Mouse (Mus musculus) MEL (cell line): Measurements from ENCODE around the gene 6820408C15Rik. TPM values are rescaled to one million over a fixed set of nuclear protein-coding genes. Genes with fewer than 3 reads are reported as not detected.

Experiments used
- DNase-seq: peaks from one replicate; pipeline ENCODE4 v3.0.0; 2011; ENCODE audit warnings: low read depth, low spot score
- H3K27ac ChIP-seq: 2 replicates; pipeline ENCODE4 v1.5.1; 2012; ENCODE audit warnings: low read depth, mild to moderate bottlenecking, control low read depth, low read length, moderate library complexity; ENCODE audit not compliant: control insufficient read depth
- H3K27me3 ChIP-seq, 2 experiments: fragments of 150-350 bp in 1 of 2; sonication (generic) in 1 of 2; 2 replicates each; pipeline ENCODE4 v1.6.1; 2012; ENCODE audit warnings: low read length in 2 of 2, mild to moderate bottlenecking in 2 of 2, improper control_type of control experiment in 1 of 2, moderate library complexity in 1 of 2; ENCODE audit not compliant: insufficient read depth in 2 of 2, control insufficient read depth in 1 of 2
- H3K36me3 ChIP-seq, 2 experiments: 2 replicates each; pipeline ENCODE4 v1.6.1; 2012 to 2014; ENCODE audit warnings: low read length in 2 of 2, improper control_type of control experiment in 1 of 2, inconsistent platforms in 1 of 2, mild to moderate bottlenecking in 1 of 2; ENCODE audit not compliant: insufficient read depth in 2 of 2, control insufficient read depth in 1 of 2
- H3K4me1 ChIP-seq, 2 experiments: fragments of 150-350 bp in 1 of 2; sonication (generic) in 1 of 2; 2 replicates each; pipeline ENCODE4 v1.6.1; 2012; ENCODE audit warnings: low read length in 2 of 2, improper control_type of control experiment in 1 of 2, mild to moderate bottlenecking in 1 of 2; ENCODE audit not compliant: insufficient read depth in 2 of 2, control insufficient read depth in 1 of 2
- H3K4me3 ChIP-seq, 2 experiments: fragments of 150-350 bp in 1 of 2; sonication (generic) in 1 of 2; 2 replicates each; pipeline ENCODE4 v1.5.1; 2012; ENCODE audit warnings: low read depth in 2 of 2, low read length in 2 of 2, mild to moderate bottlenecking in 2 of 2, moderate library complexity in 2 of 2, control low read depth in 1 of 2, improper control_type of control experiment in 1 of 2; ENCODE audit not compliant: control insufficient read depth in 1 of 2, insufficient read depth in 1 of 2
- H3K79me2 ChIP-seq: 2 replicates; pipeline ENCODE4 v1.6.1; 2012; ENCODE audit warnings: mild to moderate bottlenecking, low read length, moderate library complexity; ENCODE audit not compliant: control insufficient read depth, poor library complexity, insufficient read depth
- H3K9ac ChIP-seq: 2 replicates; pipeline ENCODE4 v1.6.1; 2012; ENCODE audit warnings: low read depth, mild to moderate bottlenecking, control low read depth, low read length, moderate library complexity; ENCODE audit not compliant: control insufficient read depth, poor library complexity, severe bottlenecking
- H3K9me3 ChIP-seq: fragments of 150-350 bp; sonication (generic); replicated peaks from 2 replicates; pipeline ENCODE4 v1.6.1; 2012; ENCODE audit warnings: mild to moderate bottlenecking, low read length, improper control_type of control experiment, moderate library complexity; ENCODE audit not compliant: insufficient read depth
- BHLHE40 ChIP-seq: IDR thresholded peaks from 2 replicates; pipeline ENCODE4 v1.6.1; 2012; ENCODE audit warnings: low read depth, mild to moderate bottlenecking, inconsistent platforms, low read length, improper control_type of control experiment, borderline replicate concordance
- CHD1 ChIP-seq: IDR thresholded peaks from 2 replicates; pipeline ENCODE4 v1.6.1; 2012; ENCODE audit warnings: low read depth, mild to moderate bottlenecking, inconsistent platforms, low read length, improper control_type of control experiment
- CHD2 ChIP-seq: IDR thresholded peaks from 2 replicates; pipeline ENCODE4 v1.6.1; 2011; ENCODE audit warnings: low read length, improper control_type of control experiment
- CTCF ChIP-seq, 3 experiments: IDR thresholded peaks in 2 of 3; conservative IDR thresholded peaks in 1 of 3; 2 replicates each; pipeline ENCODE4 v1.5.1; 2011 to 2012; ENCODE audit warnings: low read length in 3 of 3, low read depth in 2 of 3, mild to moderate bottlenecking in 2 of 3, improper control_type of control experiment in 1 of 3, inconsistent platforms in 1 of 3, mixed read lengths in 1 of 3, moderate library complexity in 1 of 3; ENCODE audit not compliant: control insufficient read depth in 1 of 3, insufficient read depth in 1 of 3, poor library complexity in 1 of 3, severe bottlenecking in 1 of 3
- E2F4 ChIP-seq: IDR thresholded peaks from 2 replicates; pipeline ENCODE4 v1.6.1; 2011; ENCODE audit warnings: low read depth, low read length, improper control_type of control experiment, borderline replicate concordance
- ELF1 ChIP-seq: IDR thresholded peaks from 2 replicates; pipeline ENCODE4 v1.6.1; 2014; ENCODE audit warnings: low read depth, mild to moderate bottlenecking, inconsistent platforms, low read length, improper control_type of control experiment, moderate library complexity
- EP300 ChIP-seq, 2 experiments: IDR thresholded peaks; 2 replicates each; pipeline ENCODE4 v1.6.1; 2011; ENCODE audit warnings: improper control_type of control experiment in 2 of 2, low read length in 2 of 2, low read depth in 1 of 2, mild to moderate bottlenecking in 1 of 2
- ETS1 ChIP-seq: IDR thresholded peaks from 2 replicates; pipeline ENCODE4 v1.6.1; 2012; ENCODE audit warnings: low read depth, mild to moderate bottlenecking, inconsistent platforms, low read length, improper control_type of control experiment, moderate library complexity
- GABPA ChIP-seq: IDR thresholded peaks from 2 replicates; pipeline ENCODE4 v1.6.1; 2012; ENCODE audit warnings: low read depth, mild to moderate bottlenecking, inconsistent platforms, low read length, improper control_type of control experiment, moderate library complexity
- HCFC1 ChIP-seq: IDR thresholded peaks from 2 replicates; pipeline ENCODE4 v1.6.1; 2012; ENCODE audit warnings: low read depth, mild to moderate bottlenecking, inconsistent platforms, low read length, improper control_type of control experiment, moderate library complexity
- JUND ChIP-seq: IDR thresholded peaks from 2 replicates; pipeline ENCODE4 v1.6.1; 2011; ENCODE audit warnings: low read depth, mild to moderate bottlenecking, improper control_type of control experiment, low read length
- KAT2A ChIP-seq: conservative IDR thresholded peaks from 2 replicates; pipeline ENCODE4 v1.6.1; 2012; ENCODE audit warnings: low read depth, low read length, improper control_type of control experiment, inconsistent platforms
- MAFK ChIP-seq: IDR thresholded peaks from 2 replicates; pipeline ENCODE4 v1.6.1; 2011; ENCODE audit warnings: low read depth, mild to moderate bottlenecking, low read length, improper control_type of control experiment, borderline replicate concordance
- MAX ChIP-seq: IDR thresholded peaks from 2 replicates; pipeline ENCODE4 v1.6.1; 2011; ENCODE audit warnings: low read length, improper control_type of control experiment
- MAZ ChIP-seq: IDR thresholded peaks from 2 replicates; pipeline ENCODE4 v1.6.1; 2012; ENCODE audit warnings: low read depth, mild to moderate bottlenecking, inconsistent platforms, low read length, improper control_type of control experiment
- MEF2A ChIP-seq: IDR thresholded peaks from 2 replicates; pipeline ENCODE4 v1.6.1; 2014; ENCODE audit warnings: low read depth, mild to moderate bottlenecking, inconsistent platforms, low read length, improper control_type of control experiment; ENCODE audit not compliant: poor library complexity, insufficient replicate concordance, severe bottlenecking; ENCODE audit errors: extremely low read depth
- MXI1 ChIP-seq: IDR thresholded peaks from 2 replicates; pipeline ENCODE4 v1.6.1; 2011; ENCODE audit warnings: mild to moderate bottlenecking, low read depth, low read length, improper control_type of control experiment
- MYB ChIP-seq: IDR thresholded peaks from 2 replicates; pipeline ENCODE4 v1.6.1; 2011; ENCODE audit warnings: mild to moderate bottlenecking, low read depth, low read length, improper control_type of control experiment
- MYC ChIP-seq: IDR thresholded peaks from 2 replicates; pipeline ENCODE4 v1.6.1; 2011; ENCODE audit warnings: low read depth, mild to moderate bottlenecking, low read length, improper control_type of control experiment, moderate library complexity
- NELFE ChIP-seq: IDR thresholded peaks from 2 replicates; pipeline ENCODE4 v1.6.1; 2011; ENCODE audit warnings: low read depth, low read length, improper control_type of control experiment
- NRF1 ChIP-seq: IDR thresholded peaks from 2 replicates; pipeline ENCODE4 v1.6.1; 2014; ENCODE audit warnings: low read depth, mild to moderate bottlenecking, inconsistent platforms, low read length, improper control_type of control experiment, moderate library complexity; ENCODE audit not compliant: poor library complexity, insufficient read depth, severe bottlenecking
- POLR2A ChIP-seq, 2 experiments: IDR thresholded peaks; 2 replicates each; pipeline ENCODE4 v1.6.1; 2011 to 2012; ENCODE audit warnings: low read length in 2 of 2, mild to moderate bottlenecking in 2 of 2, control low read depth in 1 of 2, improper control_type of control experiment in 1 of 2, low read depth in 1 of 2, moderate library complexity in 1 of 2; ENCODE audit not compliant: control insufficient read depth in 1 of 2, insufficient read depth in 1 of 2, poor library complexity in 1 of 2
- POLR2AphosphoS2 ChIP-seq: IDR thresholded peaks from 2 replicates; pipeline ENCODE4 v1.6.1; 2011; ENCODE audit warnings: low read length, improper control_type of control experiment
- POLR2AphosphoS5 ChIP-seq: IDR thresholded peaks from 2 replicates; pipeline ENCODE4 v1.6.1; 2012; ENCODE audit warnings: low read depth, borderline replicate concordance, mild to moderate bottlenecking, inconsistent platforms, low read length, moderate library complexity, mixed read lengths
- RAD21 ChIP-seq: IDR thresholded peaks from 2 replicates; pipeline ENCODE4 v1.6.1; 2011; ENCODE audit warnings: mild to moderate bottlenecking, low read depth, low read length, improper control_type of control experiment
- RCOR1 ChIP-seq: IDR thresholded peaks from 2 replicates; pipeline ENCODE4 v1.6.1; 2012; ENCODE audit warnings: low read depth, mild to moderate bottlenecking, inconsistent platforms, low read length, improper control_type of control experiment
- SIN3A ChIP-seq: IDR thresholded peaks from 2 replicates; pipeline ENCODE4 v1.6.1; 2012; ENCODE audit warnings: low read length, improper control_type of control experiment, inconsistent platforms
- SMC3 ChIP-seq: IDR thresholded peaks from 2 replicates; pipeline ENCODE4 v1.6.1; 2011; ENCODE audit warnings: low read depth, low read length, improper control_type of control experiment
- TAL1 ChIP-seq: IDR thresholded peaks from 2 replicates; pipeline ENCODE4 v1.6.1; 2012; ENCODE audit warnings: mild to moderate bottlenecking, inconsistent platforms, low read length, moderate library complexity, mixed read lengths
- TBP ChIP-seq: IDR thresholded peaks from 2 replicates; pipeline ENCODE4 v1.8.0; 2011; ENCODE audit warnings: low read depth, low read length, improper control_type of control experiment
- TCF12 ChIP-seq: IDR thresholded peaks from 2 replicates; pipeline ENCODE4 v1.6.1; 2014; ENCODE audit warnings: low read depth, mild to moderate bottlenecking, inconsistent platforms, low read length, improper control_type of control experiment, moderate library complexity
- UBTF ChIP-seq: IDR thresholded peaks from 2 replicates; pipeline ENCODE4 v1.6.1; 2012; ENCODE audit warnings: low read depth, mild to moderate bottlenecking, inconsistent platforms, low read length, improper control_type of control experiment, moderate library complexity, borderline replicate concordance; ENCODE audit not compliant: insufficient read depth
- USF1 ChIP-seq: IDR thresholded peaks from 2 replicates; pipeline ENCODE4 v1.6.1; 2014; ENCODE audit warnings: low read depth, mild to moderate bottlenecking, inconsistent platforms, low read length, improper control_type of control experiment, moderate library complexity
- USF2 ChIP-seq, 2 experiments: IDR thresholded peaks; 2 replicates each; pipeline ENCODE4 v1.6.1; 2011 to 2012; ENCODE audit warnings: improper control_type of control experiment in 2 of 2, low read length in 2 of 2, borderline replicate concordance in 1 of 2, inconsistent platforms in 1 of 2, low read depth in 1 of 2, mild to moderate bottlenecking in 1 of 2; ENCODE audit not compliant: insufficient read depth in 1 of 2
- ZC3H11A ChIP-seq: IDR thresholded peaks from 2 replicates; pipeline ENCODE4 v1.6.1; 2012; ENCODE audit warnings: low read depth, mild to moderate bottlenecking, inconsistent platforms, low read length, improper control_type of control experiment
- ZKSCAN1 ChIP-seq: IDR thresholded peaks from 2 replicates; pipeline ENCODE4 v1.6.1; 2012; ENCODE audit warnings: low read depth, mild to moderate bottlenecking, inconsistent platforms, low read length, improper control_type of control experiment, moderate library complexity
- ZMIZ1 ChIP-seq: IDR thresholded peaks from 2 replicates; pipeline ENCODE4 v1.6.1; 2012; ENCODE audit warnings: low read depth, mild to moderate bottlenecking, inconsistent platforms, low read length, improper control_type of control experiment, moderate library complexity
- ZNF384 ChIP-seq: IDR thresholded peaks from 2 replicates; pipeline ENCODE4 v1.6.1; 2012; ENCODE audit warnings: low read depth, mild to moderate bottlenecking, inconsistent platforms, low read length, improper control_type of control experiment
- polyA plus RNA-seq, 2 experiments: library from polyadenylated mRNA; stranded (reverse) in 1 of 2; unstranded in 1 of 2; fragments of >175 nt in 1 of 2; fragments of >200 nt in 1 of 2; gene quantifications; 2 replicates each; pipeline versions ENCODE4 v1.2.1 to v1.2.4; 2012; ENCODE audit warnings: low replicate concordance in 2 of 2, low read depth in 1 of 2; ENCODE audit not compliant: insufficient read length in 2 of 2, insufficient read depth in 1 of 2, missing spikeins in 1 of 2
- total RNA-seq: library from RNA; depleted of rRNA; stranded (reverse); fragments of 300-350 nt; gene quantifications from 2 replicates; pipeline ENCODE4 v1.2.3, GENCODE M21; 2012

6820408C15Rik gene
- total and polyA plus RNA-seq, 3 experiments = 0.08 to 0.31 TPM; not detected in 1

DNA sequence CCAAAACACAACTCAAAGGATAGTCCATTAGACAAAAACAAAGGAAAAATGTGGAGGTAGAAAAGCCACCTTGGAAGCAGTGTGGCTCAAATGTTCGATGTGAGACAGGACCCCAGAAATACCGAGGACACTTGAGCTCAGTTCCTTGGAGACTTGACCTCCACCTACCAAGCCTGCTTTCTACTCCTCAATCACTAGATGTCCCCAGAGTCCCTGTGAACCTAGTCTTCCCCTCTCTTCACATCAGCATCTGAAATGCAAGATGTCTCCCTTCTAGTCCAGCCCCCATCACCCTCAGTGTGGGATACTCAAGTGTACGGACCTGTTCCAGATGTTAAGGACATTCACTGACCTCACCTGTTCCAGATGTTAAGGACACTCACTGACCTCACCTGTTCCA is 22.6 kb upstream of the 6820408C15Rik start:
- Histone ChIP-seq H3K36me3 (peaks cover 0 to 6% of the 10 kb centered on the region in 2 experiments; a peak in 1 of 4 replicates), H3K79me2 (peaks cover 13% of the 10 kb centered on the region), H3K4me3 (peak overlapping the region; percentile 1 to 38; a peak in 1 of 4 replicates), H3K9me3 (no peaks in the 10 kb centered on the region), H3K9ac (peak overlapping the region; percentile 31), H3K4me1 (peaks cover 5 to 24% of the 10 kb centered on the region in 2 experiments), H3K27me3 (no peaks in the 10 kb centered on the region), H3K27ac (peak overlapping the region; percentile 46)
- peak; percentile 85 for DNase-seq
- no peak for TF ChIP-seq TAL1
- TF ChIP-seq MAFK = no peak
- TF ChIP-seq SIN3A = peak; percentile 32; the same call in 1 of the 2 replicates
- no peak for TF ChIP-seq MEF2A
- peak; percentile 63 for TF ChIP-seq ZC3H11A
- no peak for TF ChIP-seq TCF12
- no peak for TF ChIP-seq MYC
- TF ChIP-seq NRF1 = no peak
- peak; percentile 45 to 91 (median 69) for TF ChIP-seq CTCF (IDR thresholded peaks at IDR 0.05 in 2 of 3, conservative IDR thresholded peaks at IDR 0.05 in 1 of 3; ENCODE audit: control insufficient read depth in 1 of 3, insufficient read depth in 1 of 3, low read depth in 2 of 3, low read length in 3 of 3, poor library complexity in 1 of 3, severe bottlenecking in 1 of 3)
- no peak for TF ChIP-seq RCOR1
- TF ChIP-seq SMC3 = peak; percentile 71
- TF ChIP-seq MXI1 = no peak
- TF ChIP-seq RAD21 = peak; percentile 88
- TF ChIP-seq NELFE = no peak
- TF ChIP-seq ETS1 = no peak
- no peak for TF ChIP-seq ELF1
- no peak for TF ChIP-seq USF2 (IDR thresholded peaks at IDR 0.05; ENCODE audit: borderline replicate concordance in 1 of 2, insufficient read depth in 1 of 2, low read depth in 1 of 2, low read length in 2 of 2)
- TF ChIP-seq ZKSCAN1 = no peak
- TF ChIP-seq CHD2 = no peak
- no peak for TF ChIP-seq GABPA
- no peak for TF ChIP-seq JUND
- no peak for TF ChIP-seq HCFC1
- no peak for TF ChIP-seq EP300 (IDR thresholded peaks at IDR 0.05; ENCODE audit: low read depth in 1 of 2, low read length in 2 of 2)
- TF ChIP-seq POLR2AphosphoS5 = no peak
- no peak for TF ChIP-seq POLR2A (IDR thresholded peaks at IDR 0.05; ENCODE audit: control insufficient read depth in 1 of 2, insufficient read depth in 1 of 2, low read depth in 1 of 2, low read length in 2 of 2, poor library complexity in 1 of 2)
- TF ChIP-seq USF1 = no peak
- TF ChIP-seq BHLHE40 = no peak
- no peak for TF ChIP-seq MAZ
- TF ChIP-seq ZNF384 = no peak
- no peak for TF ChIP-seq MAX
- no peak for TF ChIP-seq ZMIZ1
- TF ChIP-seq TBP = no peak
- no peak for TF ChIP-seq UBTF
- TF ChIP-seq MYB = no peak
- no peak for TF ChIP-seq E2F4
- TF ChIP-seq CHD1 = no peak
- TF ChIP-seq POLR2AphosphoS2 = no peak
- no peak for TF ChIP-seq KAT2A
